Mouse (Mus musculus) heart, postnatal 10 days (tissue): ENCODE results near the gene Bmf. TPM values are rescaled to one million over a fixed set of nuclear protein-coding genes. Genes with fewer than 3 reads are reported as not detected.
A peak's percentile ranks its signal among the peaks of the same experiment; 100 is the strongest.
"Not testable (repeated sequence)": the region's sequence is repeated elsewhere in the genome, so short reads cannot be mapped to it uniquely, and the experiment has no call there.

Source experiments
- DNase-seq, 2 experiments: peaks; one replicate each; pipeline ENCODE4 v3.0.0; 2021
- intact Hi-C: fragments of 180-260 bp; cut with DNase I; formaldehyde crosslinking; loops from one replicate; pipeline ENCODE4 v1.15.1; 2025
- total RNA-seq, 2 experiments: library from RNA; stranded (reverse); gene quantifications; 2 replicates each; pipeline ENCODE4 v1.2.3; 2021

Gene Bmf
- 10 to 100 TPM; 12.3 to 17.1 TPM for total RNA-seq

DNA sequence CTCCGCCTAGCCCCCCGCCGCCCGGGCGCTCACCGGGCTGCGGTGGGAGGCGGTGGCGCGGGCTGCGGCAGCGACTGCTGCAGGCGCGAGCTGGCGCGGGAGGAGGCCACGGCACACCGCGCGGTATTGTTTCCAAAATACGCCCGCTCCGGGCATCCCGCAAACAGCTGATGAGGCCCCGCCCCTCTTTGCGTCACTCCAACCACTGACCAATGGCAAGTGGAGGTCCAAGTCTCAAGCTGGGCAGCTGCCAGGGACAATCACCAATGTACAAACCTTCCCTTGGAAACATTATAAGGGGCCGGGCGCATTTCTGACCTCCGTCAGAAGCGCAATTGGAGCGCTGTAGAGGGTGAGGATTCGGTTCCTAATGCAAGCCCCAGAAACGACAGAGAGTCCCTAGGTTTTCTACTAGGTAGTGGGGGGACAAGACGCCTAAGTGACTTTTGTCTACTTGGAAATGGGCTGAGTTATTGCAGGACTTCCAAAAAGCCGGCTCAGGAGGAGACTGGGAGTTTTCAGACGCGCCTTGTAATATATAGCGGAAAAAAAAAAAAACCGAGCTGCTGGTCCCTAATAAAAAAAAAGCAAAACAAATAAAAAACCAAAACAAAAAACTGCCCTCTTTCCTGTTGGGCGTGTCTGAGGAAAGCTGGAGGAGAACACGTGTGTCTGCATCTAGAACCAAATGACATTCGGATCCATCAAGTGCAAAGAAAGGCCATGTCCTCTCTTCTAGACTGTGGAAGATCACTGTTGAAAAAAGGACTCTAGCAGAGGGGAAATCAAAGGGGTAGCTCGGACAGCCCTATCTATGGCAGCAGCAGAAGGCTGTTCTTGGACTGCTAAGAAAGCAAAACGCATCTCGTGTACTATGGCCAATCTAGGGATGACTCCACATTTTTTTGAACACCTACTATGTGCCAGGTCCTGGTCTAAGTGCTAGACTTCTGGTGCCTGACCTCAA lies at the start of gene Bmf:
TSS of gene Bmf (minus strand) at position 181 of the 967 bp plus-strand sequence.
- DNase-seq: peak; percentile 100
- intact Hi-C loops: loop anchor here (2.0 kb wide), 2 partner anchors 49 to 59 kb away; partner anchors contain the start of gene Bub1b

DNA sequence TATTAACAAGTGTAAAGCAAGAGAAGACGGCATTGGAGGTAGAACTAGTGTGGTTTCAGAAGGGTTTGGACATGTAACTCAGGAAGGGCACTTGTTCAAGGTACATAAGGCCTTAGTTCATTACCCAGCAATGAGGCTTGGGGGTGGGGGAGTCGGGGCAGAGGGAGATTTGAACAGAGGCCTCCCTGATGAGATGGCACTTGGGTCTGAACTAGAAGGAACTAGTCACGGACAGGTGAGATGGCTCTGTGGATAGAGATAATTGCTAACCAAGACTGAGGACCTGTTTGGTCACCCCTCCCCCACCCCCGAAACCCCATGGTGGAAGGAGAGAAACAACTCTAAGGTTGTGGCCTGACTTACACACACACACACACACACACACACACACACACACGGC lies 49.6 kb upstream of the Bmf start:
- intact Hi-C loops: loop anchor here (2.0 kb wide), 1 partner anchor 50 kb away; the partner anchor contains the start of gene Bmf

DNA sequence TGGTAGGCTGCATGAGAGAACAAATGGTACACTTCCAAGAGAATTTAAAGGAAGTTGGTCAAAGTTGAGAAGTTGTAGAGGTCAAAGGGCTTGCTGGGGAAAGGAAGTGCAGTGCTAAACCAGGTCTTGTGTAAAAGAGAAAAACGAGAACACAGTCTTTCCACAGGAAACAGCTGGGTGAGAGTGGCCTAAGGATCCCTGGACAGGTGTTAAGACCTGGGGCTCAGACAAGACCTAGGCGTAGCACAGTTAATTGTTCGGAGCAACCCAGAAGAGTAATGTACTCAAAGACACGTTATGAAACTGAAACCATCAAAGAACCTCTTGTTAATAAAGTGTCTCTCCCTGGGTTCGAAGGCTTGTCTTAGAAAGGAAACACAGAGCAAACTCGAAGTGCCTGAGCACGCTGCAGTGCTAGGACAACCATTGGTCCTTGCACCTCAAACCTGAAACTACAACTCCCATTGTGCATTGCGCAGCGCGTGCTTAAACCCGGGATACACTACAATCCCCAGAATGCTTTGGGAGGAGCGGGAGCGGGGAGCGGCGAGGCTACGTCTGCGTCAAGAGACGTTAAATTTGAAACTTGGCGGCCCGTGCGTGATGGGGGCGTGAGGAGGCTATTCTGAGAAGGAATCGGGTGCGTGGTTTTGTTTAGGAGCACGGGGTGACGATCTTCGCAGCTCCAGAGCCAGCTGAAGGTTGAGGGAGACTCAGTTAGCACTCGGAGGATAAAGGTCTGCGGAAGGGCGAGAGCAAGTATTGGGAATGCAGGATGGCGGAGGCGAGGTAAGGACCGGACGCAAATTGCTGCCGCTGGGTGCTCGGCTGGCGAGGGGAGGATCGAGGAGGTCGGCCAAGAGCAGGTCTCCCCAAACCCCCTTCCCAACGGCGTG lies 48.4 kb upstream of the Bmf start, which contains the start of gene Bub1b:
TSS of gene Bub1b (plus strand) at position 539 of the 896 bp plus-strand sequence.
- DNase-seq: peak; percentile 95 to 96
- intact Hi-C loops: loop anchor here (2.0 kb wide), 1 partner anchor 49 kb away; the partner anchor contains the start of gene Bmf

More for the DNA sequence above, 49.6 kb upstream of the Bmf start:
- DNase-seq: no peak

DNA sequence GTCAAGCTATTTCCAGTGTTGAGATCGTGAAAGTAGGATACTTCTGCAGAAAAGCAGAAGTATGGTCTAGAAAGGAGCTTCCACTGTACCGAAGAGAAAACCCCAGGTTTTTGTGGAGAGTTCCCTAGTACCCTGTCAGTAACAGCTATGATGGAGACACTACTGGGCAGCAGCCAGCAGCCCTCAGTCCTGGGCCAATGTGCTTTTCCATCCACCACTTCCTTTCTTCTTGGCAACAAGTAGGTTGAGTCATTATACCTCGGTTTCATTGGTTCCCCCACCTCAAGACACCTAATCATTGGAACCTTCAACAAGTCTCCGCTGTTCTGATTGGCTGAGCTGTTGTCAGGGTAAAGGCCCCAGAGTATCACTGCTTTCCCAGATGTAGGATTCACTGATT lies 41.6 kb upstream of the Bmf start:
- no peak for DNase-seq
- intact Hi-C loops: no loop called here

DNA sequence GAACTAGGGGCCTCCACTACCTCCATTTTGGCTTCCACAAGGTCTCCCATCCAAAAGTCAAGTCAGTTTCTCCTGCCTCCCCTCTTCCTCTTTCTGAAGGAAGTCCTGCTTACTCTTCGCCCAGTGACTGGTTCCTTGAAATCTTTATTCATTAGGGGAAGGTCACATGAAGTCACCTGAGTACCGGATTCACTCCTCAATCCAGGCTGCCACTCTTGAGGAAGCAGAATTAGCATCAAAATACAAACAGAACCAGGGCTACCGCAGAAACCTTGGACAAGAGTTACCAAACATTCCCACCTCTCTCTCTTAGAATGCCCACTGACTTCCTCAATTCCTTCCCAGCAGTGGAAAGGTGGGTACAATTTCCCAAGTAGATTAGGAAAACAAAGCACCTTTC lies 38.2 kb upstream of the Bmf start:
- intact Hi-C loops: no loop called here

DNA sequence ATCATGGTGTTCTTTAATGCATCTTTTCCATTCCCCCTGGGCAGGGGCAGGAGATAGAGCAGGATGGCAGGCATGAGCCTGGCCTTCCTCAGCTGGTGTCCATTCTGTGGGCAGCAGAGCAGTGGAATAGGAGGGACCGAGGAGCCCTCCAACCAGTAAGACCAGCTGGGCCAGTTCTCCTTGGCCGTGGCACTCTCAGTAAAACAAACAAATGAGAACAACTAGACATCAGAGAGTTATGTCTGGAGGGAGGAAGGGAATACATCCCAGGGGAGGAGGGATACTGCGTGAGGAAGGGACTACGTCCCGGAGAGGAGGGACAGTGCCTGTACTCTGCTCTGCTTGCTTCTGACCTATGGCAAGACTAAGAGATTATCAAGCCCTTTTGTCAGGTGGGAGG lies 36.5 kb upstream of the Bmf start:
- intact Hi-C loops: no loop called here
- DNase-seq: no peak

More for the DNA sequence above, 38.2 kb upstream of the Bmf start:
- DNase-seq: no peak

DNA sequence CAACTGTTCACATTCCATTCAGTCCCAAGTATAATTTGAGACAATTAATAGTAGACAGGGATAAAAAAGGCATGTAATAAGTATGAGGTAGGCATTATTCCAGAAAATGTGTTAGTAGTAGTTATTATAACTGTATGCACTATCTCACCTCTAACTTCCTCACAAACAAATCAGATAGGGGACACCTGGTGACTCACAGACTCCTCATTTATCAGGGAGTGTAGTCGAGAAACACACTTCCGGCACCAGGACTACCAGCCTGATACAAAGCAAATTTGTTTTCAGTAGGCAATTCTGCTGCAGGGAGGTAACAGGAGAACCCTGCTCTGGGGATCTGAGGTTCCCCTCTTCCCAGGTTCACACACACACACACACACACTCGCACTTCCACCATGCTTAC lies 23.6 kb upstream of the Bmf start:
- intact Hi-C loops: no loop called here

DNA sequence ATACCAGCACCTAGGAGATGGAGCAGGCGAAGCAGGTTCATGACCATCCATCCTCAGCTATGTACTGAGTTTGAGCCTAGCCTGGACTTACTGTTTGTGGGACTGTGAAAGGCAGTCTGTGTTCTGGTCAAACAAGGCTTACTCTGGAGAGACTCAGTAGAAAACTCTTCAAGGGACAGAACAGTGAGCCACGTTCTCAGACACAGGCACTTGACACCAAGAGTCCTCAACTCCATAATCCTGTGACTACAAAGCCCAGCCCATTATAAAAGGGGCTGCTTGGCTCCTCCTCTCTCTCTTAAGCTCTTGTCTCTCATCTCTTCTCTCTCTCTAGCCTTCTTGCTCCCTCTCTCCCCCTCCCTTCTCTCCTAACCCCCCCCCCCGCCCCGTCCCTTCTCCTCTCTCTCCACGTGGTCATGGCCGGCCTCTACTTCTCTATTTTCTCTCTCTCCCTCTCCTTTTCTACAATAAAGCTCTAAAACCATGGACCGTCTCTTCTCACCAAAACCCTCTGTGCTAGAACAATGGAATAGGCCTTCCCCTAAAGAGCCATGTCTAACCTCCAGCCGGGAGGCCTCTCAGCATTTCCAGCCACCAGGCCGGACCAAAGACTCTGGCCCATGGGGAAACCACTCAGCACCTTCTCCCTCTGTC lies 22.8 kb upstream of the Bmf start:
- intact Hi-C loops: no loop called here
- DNase-seq: no peak

More for the DNA sequence above, 23.6 kb upstream of the Bmf start:
- DNase-seq: no peak

DNA sequence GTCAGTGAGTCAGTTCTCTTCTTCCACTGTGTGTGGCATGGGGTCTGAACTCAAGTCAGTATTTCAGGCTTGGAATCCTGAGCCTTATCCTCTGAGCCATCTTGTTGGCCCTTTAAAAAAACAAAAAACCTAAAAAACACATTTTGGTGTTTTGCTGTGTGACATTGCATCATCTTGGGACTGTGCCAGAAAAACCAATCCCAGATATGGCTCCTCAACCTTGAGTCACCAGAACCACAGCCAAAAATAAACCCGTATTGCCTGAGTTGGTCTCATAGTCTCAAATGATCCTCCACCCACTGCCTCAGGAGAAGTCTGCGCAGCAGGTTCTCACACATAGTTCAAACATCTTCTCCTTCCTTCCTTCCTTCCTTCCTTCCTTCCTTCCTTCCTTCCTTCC lies 21.5 kb upstream of the Bmf start:
- intact Hi-C loops: no loop called here
- DNase-seq: no peak

DNA sequence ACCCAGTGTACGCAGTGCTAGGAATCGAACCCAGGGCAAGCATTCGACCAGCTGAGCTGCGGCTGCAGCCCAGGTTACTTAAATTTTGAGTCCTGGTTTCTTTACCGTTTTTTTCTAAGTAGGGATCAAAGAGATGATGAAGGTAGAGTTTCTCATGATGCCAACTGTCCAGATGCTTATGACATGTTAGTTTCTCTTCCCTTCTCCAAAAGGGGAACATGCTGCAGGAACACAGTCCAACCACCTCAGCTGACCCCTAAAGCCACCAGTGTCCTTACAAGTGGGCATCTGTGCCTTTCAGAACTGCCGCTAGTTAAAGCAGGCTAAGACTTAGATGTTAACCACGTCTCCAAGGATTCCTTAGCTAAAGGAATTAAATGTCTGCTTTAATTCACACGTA lies 17.7 kb upstream of the Bmf start:
- no peak for DNase-seq
- intact Hi-C loops: no loop called here

DNA sequence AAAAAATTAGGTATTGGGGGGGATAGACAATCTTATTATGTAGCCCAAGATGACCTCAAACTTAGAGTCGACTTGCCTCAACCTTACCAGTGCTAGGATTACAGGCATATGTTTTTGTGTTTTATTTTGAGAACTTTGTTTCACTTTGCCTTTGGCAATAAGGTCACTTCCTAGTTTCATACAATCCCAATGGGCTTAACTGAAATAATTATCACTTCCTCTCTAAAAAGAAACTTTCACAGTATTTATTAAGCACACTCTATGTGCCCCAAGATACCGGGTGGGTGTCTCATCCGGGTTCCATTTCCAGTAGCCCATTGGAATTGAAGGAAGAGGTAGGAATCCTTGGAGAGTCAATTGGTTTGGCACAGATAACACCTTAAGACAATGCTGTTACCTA lies 12.9 kb upstream of the Bmf start:
- intact Hi-C loops: no loop called here

DNA sequence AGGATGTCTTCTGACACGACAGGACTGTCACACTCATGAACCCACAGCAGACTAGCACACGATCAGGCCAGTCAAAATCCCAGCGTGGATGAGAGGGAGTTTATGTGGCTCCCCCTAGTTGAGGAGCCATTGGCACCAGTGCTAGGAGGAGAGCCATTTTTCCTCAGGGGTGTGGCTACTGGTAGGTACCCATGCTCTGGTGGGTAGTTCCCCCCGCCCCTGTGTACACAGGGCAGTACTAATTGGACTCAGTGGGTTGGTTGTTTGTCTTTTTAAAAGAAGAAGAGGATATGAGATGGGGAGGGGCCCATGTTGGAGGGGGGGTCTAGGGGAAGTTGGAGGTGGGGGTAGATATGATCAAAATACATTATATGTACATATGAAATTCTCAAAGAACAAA lies 12.5 kb upstream of the Bmf start:
- intact Hi-C loops: no loop called here
- DNase-seq: no peak

More for the DNA sequence above, 12.9 kb upstream of the Bmf start:
- DNase-seq: no peak

DNA sequence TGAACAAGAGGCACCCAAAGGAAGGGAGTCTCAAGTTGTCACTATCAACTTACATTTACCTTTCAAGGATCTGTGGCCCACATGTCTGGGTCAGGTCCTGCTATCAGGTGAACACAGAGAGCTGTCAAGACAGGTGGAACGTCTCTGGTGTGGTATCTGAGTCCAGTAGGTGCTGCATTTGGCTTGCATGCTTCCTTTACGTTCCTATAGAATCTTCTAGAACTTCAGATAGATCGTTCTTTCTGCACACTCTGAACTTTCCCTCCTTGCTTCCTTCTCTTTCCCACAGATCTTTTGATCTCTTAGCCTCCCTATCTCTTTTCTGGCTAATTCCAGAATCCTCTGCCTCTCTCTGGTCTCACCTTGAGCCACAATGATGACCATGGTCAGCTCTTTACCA lies 8.9 kb upstream of the Bmf start:
- intact Hi-C loops: no loop called here
- DNase-seq: no peak

DNA sequence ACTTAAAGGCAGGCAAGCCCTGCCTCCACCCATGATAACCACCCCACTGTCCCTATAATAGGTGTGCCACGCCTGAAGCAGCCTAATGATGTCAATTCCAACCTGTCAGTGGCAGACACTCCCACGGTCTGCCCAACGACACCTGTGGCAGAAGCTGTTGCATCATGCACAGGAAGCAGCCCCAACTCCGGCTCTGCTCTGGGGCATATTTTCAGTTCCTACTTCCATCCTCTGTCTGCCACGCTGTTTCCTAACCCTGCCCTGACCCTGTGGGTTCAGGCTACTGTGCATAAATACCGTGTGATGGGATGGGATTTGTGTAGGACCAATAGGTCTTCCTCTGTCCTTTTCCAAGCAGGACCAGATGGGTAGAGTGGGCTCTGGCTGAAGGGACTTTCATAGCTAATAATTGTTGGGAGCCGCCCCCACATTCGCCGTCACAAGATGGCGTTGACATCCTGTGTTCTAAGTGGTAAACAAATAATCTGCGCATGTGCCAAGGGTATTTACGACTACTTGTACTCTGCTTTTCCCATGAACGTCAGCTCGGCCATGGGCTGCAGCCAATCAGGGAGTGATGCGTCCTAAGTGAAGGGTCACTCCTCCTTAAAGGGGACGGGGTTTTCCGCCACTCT lies 5.0 kb upstream of the Bmf start:
- DNase-seq: peak in 1 of 2 experiments; percentile 56
- intact Hi-C loops: not testable (repeated sequence)

DNA sequence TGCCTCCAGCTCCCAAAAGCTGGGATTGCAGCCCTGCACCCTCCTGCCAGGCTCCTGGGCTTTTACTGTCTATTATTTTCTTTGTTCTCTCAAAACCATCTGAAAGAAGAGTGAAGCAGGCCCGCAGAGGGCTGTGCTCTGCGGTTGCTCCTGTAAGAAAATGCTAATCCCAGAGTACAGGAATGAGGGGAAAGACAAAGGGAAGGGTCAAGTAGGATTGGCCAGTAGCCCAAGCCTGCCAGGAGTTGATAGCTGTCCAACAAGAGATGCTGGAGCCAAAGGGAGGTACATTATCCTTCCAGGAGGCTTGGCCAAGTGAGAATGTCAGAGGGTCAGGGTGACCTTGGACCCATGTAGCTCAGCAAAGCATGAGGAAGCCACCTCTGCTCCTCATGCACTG lies 2.1 kb upstream of the Bmf start:
- DNase-seq: no peak
- intact Hi-C loops: no loop called here

DNA sequence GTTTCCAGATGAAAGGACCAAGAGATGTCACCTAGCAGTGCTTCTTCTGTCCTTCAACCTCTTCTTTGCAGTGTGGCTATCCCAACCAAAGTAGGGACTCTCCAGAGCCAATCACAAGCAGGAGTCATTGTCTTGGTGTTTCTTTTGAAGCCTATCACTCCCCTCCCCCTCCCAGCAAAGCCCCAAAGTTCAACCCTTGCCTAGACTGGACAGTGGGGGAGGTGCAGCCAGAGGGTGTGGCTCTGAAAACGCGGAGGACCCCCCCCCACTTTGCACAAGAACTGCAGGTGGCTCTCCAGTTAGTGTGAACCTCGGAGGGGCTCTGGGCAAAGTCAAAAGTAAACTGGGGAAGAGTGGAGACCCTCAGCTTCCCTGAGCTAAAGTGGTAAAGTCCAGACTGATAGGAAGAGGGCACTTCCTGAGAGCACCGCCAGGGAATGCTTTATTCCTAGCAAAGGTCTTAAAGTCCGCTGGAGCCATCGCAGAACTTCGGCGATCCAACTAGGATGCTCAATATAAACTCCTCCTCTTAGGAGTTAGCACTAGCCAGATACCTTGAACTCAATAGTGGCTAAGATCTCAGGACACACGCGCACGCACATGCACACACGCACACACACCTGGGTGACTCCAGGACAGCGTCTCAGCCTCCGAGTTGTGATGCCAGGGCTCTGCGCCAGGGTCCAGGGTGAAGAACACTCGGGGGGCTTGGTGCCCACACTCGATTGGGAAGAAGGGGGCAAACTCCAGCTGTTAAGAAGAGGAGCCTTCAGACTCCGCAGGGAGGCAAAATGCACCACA lies 866 bp downstream of the Bmf start:
- DNase-seq: peak in 1 of 2 experiments; percentile 22
- intact Hi-C loops: loop anchor here (2.0 kb wide), 2 partner anchors 50 to 58 kb away; partner anchors contain the start of gene Bub1b

DNA sequence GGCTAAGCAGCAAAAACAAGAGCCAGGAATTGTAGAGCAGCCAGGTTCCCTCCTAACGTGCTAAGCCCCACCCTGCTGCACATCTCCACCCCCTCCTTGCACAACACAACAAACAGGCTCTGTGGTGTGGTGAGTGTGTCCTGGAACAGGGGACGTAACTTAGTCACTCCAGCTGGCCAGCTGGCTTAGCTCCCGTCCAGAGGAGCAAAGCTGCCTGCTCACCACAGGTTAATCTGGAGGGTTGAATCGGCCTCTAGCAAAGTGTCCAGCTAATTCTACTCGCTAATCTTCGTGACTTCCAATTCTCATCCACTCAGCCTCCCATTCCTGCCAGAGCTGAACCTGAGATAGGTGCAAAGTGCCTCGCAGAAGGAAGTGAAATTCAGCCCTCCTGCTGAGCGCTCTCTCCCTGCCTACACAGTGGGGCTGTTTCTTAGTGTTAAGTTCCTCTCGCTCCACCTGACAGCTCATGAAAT lies 1.9 kb downstream of the Bmf start:
- DNase-seq: peak; percentile 63 to 66
- intact Hi-C loops: loop anchor here (2.0 kb wide), 3 partner anchors 37 to 57 kb away; partner anchors contain the start of gene Bub1b

DNA sequence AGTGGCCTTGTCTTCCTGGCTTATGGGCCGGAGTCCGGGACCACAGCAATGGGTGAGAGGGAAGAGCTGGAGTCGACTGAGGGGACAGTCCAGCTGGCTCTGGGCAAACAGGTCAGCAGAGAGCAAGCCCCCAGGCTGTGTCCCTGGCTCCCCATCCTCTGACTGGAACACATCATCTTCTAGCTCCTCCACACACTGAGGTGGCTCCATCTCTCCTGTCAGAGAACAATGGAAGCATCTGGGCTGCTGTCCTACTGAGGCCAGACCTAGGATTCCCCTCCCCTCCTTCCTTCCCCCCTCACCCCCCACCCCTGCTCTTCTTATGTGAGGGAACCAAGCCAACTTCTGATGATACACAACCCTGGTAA lies 2.7 kb downstream of the Bmf start:
- intact Hi-C loops: loop anchor here (2.0 kb wide), 1 partner anchor 36 kb away; no protein-coding TSS in a partner anchor
- DNase-seq: no peak
